Mouse (Mus musculus) erythroid progenitor cell, adult 5-6 weeks (primary cell): ENCODE results near the gene Mrps27. TPM values are rescaled to one million over a fixed set of nuclear protein-coding genes. Genes with fewer than 3 reads are reported as not detected.
A peak's percentile ranks its signal among the peaks of the same experiment; 100 is the strongest.
"Not testable (repeated sequence)": the region's sequence is repeated elsewhere in the genome, so short reads cannot be mapped to it uniquely, and the experiment has no call there.

Source experiments
- ATAC-seq: replicated peaks from 2 replicates; pipeline ENCODE4 v1.8.0; 2016; ENCODE audit warnings: moderate number of reproducible peaks, mild to moderate bottlenecking, moderate TSS enrichment, inconsistent platforms; ENCODE audit not compliant: poor library complexity, low FRiP score, severe bottlenecking
- total RNA-seq, 2 experiments: library from RNA; stranded (forward) in 1 of 2; stranded (reverse) in 1 of 2; fragments of 150-400 nt in 1 of 2; fragments of 186-747, 209-891 nt in 1 of 2; gene quantifications; 2 replicates each; pipeline versions ENCODE4 v1.2.3 to v1.2.4; 2015 to 2017; ENCODE audit warnings: low replicate concordance in 2 of 2

Gene Mrps27
- total RNA-seq (2015; ENCODE audit: low replicate concordance): 1.8 TPM in 1 of 2 replicates, not detected in the other
- total RNA-seq (2017; ENCODE audit: low replicate concordance): 1.0 and 1.7 TPM in 2 replicates

DNA sequence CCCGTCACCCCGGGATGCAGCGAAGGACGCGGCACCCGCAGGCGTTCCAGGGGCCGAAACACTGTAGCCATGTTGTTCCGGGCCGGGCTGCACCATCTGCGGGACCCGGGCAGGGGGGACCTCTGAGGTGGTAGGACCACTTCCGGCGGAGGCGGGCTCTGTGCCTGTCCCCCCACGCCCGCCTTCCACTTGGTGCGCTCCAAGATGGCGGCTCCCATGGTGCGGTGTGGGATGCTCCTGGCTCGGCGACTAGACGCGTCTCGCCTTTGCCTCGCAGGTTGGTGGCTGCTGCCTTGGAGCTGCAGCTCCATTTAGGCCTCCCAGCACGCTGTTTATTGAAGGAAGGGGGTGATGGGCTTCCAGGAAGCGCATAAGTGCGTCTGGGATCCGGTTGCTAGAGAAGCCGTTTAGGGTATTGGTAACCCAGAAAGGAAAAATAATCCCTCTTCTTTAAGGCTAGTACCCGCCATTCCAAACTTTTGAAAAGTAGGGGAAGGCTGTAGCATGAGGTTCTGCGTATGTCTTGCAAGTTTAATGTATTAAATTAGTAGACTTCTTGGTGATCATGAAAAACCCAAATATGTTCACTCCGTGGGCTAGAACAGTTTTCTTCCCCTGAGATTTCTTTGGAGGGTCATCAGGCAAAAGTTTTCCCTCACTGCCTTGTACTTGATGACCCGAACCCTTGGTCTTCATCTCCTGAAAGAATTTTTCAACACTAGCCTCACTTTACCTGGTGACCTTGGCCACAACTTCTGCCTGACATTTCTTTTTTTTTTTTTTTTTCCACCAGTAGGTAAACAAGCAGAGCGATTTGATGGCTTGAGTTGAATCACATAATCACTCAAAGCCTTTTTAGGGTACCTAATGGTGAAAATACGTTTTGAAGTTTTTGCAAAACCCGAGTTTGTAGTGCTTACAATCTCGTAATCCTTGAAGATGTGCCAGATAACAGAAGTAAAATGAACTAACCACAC is at the start of gene Mrps27, which contains the start of gene Ptcd2:
TSS of gene Mrps27 (plus strand) at position 188 of the 977 bp plus-strand sequence.
TSS of gene Ptcd2 (minus strand) at position 107 of the 977 bp plus-strand sequence.
- peak; percentile 99 for ATAC-seq

- no peak for ATAC-seq
These were observed 44.7 kb upstream of the Mrps27 start for GRCm38 (mm10) chr13:99299921-99300320.

DNA sequence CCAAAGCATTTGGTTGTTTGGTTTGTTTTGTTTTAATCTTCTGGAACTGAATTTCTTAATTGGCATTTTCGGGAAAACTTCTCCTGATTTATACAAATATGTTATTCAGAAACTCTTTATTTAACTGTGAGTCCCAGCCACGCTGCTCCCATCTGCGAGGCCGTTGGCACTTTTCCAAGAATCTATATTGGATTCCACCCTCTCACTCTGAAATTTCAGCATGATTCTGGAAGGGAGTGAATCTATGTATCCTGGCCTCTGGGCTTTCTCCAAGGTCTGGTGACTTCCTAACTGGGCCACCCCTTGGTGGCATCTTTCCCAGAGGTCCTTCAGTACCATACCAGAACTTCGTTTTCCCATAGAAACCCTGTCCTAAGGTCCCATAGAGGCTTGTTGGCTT is 40.7 kb upstream of the Mrps27 start:
- ATAC-seq: no peak

GRCm38 (mm10) chr13:99304365-99304764 is 40.2 kb upstream of the Mrps27 start:
- ATAC-seq: no peak

DNA sequence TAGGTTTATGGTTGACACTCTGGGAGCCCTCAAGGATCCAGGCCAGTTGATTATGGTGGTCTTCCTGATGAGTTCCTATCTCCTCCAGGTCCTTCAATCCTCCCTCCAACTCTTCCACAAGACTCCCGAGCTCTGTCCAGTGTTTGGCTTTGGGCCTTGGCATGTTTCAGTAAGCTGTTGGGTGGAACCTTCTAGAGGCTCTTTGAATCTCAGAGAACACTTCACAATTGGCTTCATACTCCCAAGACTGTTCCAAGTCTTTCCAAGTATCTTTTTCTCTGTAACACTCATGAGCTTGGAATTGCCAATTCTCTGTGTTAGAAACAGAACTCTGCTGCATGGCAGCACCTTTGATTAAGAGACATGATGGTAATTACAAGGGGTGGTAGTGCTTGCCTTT is 39.4 kb upstream of the Mrps27 start:
- no peak for ATAC-seq

GRCm38 (mm10) chr13:99306164-99306563 is 38.4 kb upstream of the Mrps27 start:
- no peak for ATAC-seq

DNA sequence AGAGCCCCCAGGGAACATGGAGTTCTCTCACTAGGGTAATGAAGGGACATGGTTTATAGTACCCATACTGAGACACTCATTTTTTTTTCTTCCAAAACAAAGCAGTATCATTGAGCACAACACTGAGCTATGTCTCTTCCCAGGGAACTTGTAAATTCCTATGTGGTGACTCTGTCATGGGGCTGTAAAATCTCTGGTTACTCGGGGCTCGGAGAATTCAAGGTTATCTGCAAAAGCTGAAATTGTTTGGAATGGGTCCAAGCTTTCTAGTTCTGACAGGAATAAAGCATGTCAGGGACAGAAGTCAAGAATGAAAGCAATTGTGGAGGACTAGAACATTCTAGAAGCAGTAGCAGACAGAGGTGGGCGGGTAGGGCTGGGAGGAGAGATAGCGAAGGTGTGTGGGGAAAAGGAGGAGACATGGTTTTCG is 36.6 kb upstream of the Mrps27 start:
- ATAC-seq: no peak

DNA sequence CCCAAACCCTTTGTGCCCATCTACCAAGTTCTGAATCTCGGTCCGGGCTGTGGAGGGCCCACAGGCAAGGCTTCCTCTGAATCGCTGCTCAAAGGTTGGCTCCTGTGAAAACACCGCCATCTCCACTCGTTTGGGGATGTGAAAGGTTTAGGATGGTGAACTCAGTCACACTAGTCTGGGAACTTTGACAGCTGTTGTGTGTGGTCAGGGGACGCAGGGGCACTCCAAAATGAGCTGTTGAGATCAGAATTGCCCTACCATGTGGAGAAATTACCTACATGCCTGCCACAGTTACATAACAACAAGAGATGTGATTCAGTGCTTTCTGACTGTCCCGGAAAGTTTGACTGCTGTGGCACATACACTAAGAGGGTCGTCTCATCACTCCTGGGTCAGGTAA is 36.2 kb upstream of the Mrps27 start:
- no peak for ATAC-seq

GRCm38 (mm10) chr13:99314098-99314497 is 30.5 kb upstream of the Mrps27 start:
- no peak for ATAC-seq

- no peak for ATAC-seq
These were observed 29.9 kb upstream of the Mrps27 start for GRCm38 (mm10) chr13:99314657-99315181.

DNA sequence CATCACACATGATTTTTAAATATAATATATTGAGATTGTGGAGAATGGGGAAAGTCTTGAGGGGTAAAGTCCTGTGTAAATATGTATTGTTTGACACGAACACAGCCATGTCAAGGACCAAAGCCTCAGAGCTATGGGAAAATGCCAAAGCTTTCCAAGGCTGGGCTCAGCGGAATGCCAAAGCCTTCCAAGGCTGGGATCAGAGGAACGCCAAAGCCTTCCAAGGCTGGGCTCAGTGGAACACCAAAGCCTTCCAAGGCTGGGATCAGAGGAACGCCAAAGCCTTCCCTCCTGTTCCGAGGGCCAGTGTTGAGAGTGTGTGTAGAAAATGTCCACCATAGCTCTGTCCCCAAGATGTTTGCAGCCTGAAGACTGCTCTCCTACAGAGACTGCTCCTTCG is 28.2 kb upstream of the Mrps27 start:
- ATAC-seq: no peak

- ATAC-seq: no peak
These were observed 27.5 kb upstream of the Mrps27 start for GRCm38 (mm10) chr13:99317058-99317457.

GRCm38 (mm10) chr13:99320453-99320852 is 24.1 kb upstream of the Mrps27 start:
- no peak for ATAC-seq

GRCm38 (mm10) chr13:99322915-99323314 is 21.7 kb upstream of the Mrps27 start:
- not testable (repeated sequence) for ATAC-seq

GRCm38 (mm10) chr13:99323632-99324336 is 20.8 kb upstream of the Mrps27 start:
- ATAC-seq: no peak

- ATAC-seq: not testable (repeated sequence)
These were observed 20.3 kb upstream of the Mrps27 start for GRCm38 (mm10) chr13:99324337-99324685.

- no peak for ATAC-seq
These were observed 13.3 kb upstream of the Mrps27 start for GRCm38 (mm10) chr13:99331255-99331654.

DNA sequence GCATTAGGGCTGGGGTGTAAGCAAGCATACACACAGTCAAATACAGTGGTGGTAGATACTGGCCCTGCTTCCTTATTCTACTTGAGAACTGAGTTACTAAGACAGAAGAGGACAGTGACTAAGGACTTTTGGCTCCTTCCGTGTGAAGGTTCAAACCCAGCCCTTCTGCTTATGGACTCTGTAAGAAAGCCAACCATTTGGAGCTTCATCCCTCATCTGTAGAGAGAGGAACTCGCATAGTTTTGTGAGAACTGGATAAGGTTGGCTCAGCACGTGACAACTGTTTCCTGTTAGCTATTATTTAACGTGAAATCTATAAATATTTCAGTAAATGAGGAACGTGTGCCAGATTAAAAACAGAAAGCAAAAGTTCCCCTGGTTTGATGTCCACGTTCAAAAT is 7.1 kb upstream of the Mrps27 start:
- ATAC-seq: no peak

DNA sequence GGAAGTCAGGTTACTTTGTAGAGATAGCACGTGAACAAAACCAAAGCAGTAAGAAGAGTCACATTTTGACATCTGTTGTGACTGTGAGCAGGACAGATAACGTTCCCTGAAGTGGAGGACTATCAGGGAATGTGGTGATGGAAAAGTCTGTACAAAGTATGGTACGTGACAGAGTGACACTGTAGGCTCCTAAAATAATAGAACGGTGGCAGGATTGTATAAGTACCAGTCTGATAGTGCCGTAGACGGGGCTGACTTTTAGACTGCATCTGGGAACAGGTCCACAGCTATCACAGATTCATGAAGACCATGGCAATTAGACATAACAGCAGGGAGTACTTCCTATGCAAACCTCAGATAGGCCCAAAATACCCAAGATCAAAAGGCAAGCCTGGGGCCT is 3.1 kb upstream of the Mrps27 start:
- no peak for ATAC-seq

- ATAC-seq: peak; percentile 17
These were observed 549 bp upstream of the Mrps27 start for GRCm38 (mm10) chr13:99343876-99344598.
